Mouse (Mus musculus): Measurements from ENCODE around the gene Umps.
A peak's percentile ranks its signal among the peaks of the same experiment; 100 is the strongest.

The Umps gene

GRCm38 (mm10) chr16:33966538-33967282, at the start of gene Umps:
Gene Umps (minus strand): TSS chr16:33967038.
- peak; percentile 88 for DNase-seq (ENCODE audit: low read depth, low spot score)

DNA sequence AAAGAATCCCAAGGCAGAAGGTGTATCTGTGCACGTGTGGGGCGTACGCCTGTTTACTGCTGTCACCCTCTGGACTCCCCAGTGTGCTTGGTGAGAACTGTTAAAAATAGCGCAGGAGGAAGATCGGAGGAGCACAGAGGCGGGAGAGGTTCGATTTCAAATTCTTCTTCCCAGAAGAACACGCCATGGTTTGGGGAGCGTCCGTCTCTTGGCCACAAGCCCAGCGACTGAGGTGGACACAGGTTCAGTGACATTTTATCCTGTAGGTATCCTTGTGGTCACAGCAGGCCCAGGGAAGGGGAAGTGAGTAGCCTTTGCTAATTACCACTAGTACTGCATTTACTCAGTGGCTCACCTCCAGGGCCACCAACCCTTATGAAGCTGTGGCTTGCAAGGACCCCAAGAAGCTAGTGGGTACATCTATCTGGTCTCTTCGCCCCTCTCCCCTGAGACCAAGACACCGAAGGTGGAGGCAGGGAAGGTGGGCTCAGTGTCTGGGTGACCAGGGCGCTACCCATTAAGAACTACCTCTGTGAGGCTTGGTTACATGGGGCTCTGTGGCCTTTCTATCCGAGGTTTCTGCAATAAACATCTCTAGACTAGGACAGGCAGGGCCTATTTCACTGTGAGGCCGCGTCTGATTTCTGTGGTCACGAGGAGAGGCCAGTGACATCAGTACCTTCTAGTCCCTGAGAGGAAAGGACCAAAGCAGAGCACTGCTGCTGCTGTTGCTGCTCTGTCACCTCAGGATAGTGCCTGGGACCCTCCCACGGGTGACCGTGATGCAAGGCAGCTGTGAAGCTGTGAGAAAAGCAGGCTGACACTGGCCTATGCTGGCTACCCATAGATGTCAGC, 45.4 kb upstream of the Umps start:
- DNase-seq (ENCODE audit: low read depth, low spot score) = no peak

- DNase-seq (ENCODE audit: low read depth, low spot score) = no peak
These were observed 42.7 kb upstream of the Umps start for GRCm38 (mm10) chr16:34009567-34009966.

- no peak for DNase-seq (ENCODE audit: low read depth, low spot score)
These were observed 39.1 kb upstream of the Umps start for GRCm38 (mm10) chr16:34005986-34006385.

DNA sequence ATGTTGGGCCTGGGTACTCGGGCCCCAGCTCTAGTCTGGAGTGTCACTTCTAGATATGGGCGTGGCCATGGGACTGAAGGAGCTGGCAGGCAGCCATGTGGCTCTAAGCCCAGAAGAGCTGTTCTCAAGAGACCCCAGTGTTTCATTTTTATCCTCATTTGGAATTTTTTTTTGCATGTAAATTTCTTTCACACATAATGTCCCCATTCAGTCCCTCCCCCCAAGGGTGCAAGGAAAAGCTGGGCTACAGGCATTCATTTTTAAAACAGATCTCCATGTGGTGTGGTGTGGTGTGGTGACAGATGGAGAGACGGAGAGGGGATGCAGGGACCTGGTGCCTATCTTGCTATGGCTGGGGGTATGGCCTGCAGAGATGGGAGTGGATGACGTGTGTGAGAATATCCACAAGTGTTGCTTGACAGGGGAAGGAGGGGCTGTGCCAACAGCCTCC, 37.3 kb upstream of the Umps start:
- DNase-seq (ENCODE audit: low read depth, low spot score) = no peak

DNA sequence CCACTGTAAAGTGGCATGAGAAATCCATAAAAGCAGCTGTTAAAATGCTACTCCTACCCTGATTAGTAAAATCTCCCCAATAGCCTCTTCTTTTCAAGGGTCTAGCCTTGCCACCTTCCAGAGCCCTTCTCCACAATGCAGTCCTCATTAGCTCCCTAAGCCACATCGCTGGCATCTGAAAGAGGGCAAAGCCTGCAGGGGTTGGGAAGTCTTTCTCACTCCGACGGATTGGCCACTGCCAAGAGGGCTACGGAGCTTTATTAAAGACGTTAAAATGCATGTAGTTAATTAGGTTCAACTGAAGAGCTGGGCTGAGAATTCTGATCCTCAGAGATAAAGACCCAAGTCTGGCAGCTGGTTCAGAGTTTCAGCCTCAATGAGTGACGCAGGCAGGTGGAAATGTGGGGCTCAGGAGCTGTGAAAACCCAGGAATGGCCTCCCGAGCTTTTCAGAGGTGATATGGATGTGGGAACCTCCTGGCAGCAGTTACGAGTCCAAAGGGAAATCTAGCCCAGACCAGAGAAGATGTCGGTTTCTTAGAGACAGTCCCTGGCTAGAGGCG, 36.8 kb upstream of the Umps start:
- DNase-seq (ENCODE audit: low read depth, low spot score) = no peak

GRCm38 (mm10) chr16:34000715-34001114, 33.9 kb upstream of the Umps start:
- DNase-seq (ENCODE audit: low read depth, low spot score) = peak; percentile 31

DNA sequence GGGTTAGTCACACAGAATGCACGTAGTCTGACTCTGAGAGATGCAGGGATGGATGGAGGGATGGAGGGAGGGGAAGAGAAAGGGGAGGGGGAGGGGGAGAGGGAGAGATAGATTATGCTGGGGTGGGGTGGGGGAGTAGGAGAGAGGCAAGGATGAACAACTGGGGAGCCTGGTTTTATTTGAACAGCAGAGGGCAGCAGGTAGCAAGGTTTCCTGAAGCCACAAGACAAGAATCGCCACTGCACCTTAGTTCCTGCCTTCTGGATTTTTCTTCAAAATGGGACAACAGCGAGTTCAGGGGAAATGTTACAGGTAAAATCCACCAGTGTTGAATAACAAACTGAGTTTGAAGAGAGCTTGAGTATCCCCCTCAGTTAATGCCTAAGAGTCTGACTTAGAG, 32.5 kb upstream of the Umps start:
- DNase-seq (ENCODE audit: low read depth, low spot score) = peak; percentile 74

DNA sequence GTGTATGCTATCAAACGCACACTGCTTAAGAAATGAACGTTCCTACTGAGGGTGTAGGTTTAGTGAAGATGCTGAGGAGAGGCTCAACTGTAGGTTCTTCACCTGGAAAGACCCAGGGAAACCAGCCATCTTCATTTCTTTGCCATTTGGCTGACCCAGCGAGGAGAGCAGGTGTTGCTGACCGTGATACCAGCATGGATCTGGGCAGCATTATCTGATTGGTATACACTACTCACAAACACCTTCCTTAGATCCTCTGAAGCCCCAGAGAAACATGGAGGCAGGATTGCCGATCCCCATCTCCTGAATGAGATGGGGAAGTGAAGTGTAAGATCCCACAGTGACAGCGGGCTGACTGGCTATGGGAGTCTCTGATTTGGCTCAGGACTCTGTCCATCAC, 31.2 kb upstream of the Umps start:
- DNase-seq (ENCODE audit: low read depth, low spot score) = no peak

DNA sequence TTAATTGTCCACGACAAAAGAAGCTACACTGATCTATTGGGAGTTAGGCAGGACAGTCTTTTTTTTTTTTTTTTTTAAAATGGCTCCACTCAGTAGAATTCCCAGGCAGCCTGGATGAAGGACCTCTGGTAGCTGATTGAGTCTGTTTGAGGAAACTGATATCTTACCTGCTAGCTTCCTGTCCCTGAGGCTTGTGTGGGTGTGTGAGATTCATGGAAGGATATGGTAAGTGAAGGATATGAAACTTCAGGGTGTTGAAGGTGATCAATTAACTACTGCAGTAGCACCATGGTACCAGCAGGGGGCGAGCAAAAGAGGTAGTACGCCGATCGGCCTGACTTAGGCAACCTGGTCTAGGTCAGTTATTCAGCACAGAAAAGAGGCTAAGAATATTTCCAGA, 29.2 kb upstream of the Umps start:
- peak; percentile 85 for DNase-seq (ENCODE audit: low read depth, low spot score)

GRCm38 (mm10) chr16:33995496-33995895, 28.7 kb upstream of the Umps start:
- DNase-seq (ENCODE audit: low read depth, low spot score) = no peak

- no peak for DNase-seq (ENCODE audit: low read depth, low spot score)
These were observed 27.5 kb upstream of the Umps start for GRCm38 (mm10) chr16:33994321-33994720.

DNA sequence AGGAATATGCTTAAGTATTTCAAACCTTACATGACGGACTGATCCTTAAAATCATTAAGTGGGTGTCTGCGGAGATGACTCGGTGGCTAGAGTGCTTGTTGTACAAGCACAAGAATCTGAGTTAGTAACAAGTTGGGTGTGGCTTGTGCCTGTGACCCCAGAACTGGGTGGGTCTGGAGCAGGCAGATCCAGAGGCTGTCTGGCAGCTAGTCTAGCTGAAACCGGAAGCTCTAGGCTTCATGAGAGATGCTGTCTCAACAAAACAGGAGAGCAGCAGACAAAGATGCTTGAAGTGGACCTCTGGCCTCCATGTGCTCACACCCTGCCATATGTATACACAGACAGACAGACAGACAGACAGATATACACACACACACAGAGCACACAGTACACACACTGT, 23.9 kb upstream of the Umps start:
- peak; percentile 48 for DNase-seq (ENCODE audit: low read depth, low spot score)

DNA sequence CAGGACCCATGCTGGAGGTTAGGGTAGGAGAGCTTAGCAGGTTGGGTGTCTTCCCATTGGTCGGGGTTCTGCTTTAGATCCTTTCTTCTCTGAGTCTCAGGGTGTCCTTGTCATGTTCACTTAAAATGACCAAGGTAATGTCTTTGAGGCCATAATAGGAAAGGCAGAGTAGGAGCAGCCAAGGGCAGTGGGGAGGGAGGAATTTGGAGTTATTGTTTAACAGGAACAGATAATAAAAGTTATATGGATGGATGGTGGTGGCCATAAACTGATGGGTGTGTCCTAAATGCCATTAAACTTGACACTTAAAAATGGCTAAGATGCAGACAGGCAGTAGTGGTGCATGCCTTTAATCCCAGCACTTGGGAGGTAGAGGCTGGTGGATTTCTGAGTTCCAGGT, 22.3 kb upstream of the Umps start:
- no peak for DNase-seq (ENCODE audit: low read depth, low spot score)

DNA sequence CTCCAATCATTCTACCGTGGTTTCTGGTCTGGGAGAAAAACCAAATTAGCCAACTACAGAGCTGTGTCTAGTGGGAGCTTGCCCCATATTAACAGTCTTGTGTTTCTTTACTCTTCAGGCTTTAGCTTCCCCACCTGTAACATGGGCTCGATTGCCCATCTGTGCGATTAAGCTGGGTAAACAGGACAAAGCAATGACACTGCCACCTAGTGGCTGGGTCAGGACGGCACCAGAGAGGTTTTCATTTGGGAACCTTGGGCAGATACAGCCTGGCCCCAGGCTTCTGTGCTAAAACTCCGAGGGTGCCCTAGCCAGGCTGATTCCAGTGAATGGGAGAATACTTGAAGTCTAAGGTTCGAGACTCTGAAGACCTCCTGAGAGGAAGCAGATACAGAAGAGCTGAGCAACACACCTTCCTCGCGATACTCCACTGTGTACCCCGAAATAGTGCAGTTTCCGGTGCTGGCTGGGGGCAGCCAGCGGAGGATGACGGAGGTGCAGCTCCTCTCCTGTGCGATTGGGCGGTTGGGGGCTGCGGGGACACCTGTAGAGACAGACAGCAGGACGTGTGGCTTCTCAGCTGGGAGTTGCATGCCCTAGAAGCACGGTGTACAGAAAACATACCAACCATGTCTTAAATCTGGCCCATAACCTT, 21.6 kb upstream of the Umps start:
- peak; percentile 82 for DNase-seq (ENCODE audit: low read depth, low spot score)

DNA sequence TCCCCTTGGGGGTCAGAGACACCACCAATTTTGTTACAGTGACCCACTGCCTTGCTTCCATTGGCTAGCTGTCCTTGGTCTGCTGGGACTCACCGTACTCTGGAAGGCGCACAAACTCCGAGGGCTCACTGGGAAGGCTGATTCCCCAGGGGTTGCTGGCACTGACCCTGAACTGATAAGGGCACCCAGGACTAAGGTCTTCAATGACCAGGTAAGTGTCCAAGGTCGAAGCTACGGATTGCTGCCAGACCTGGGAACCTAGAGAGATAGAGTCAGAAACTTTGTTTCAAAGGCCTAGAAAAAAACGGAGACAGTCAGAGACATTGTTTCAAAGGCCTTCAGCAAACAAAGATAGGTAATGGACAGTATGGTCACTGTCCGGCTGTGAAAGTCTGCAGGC, 20.2 kb upstream of the Umps start:
- no peak for DNase-seq (ENCODE audit: low read depth, low spot score)

- no peak for DNase-seq (ENCODE audit: low read depth, low spot score)
These were observed 18.5 kb upstream of the Umps start for GRCm38 (mm10) chr16:33985372-33985771.

GRCm38 (mm10) chr16:33983712-33984111, 16.9 kb upstream of the Umps start:
- DNase-seq (ENCODE audit: low read depth, low spot score) = no peak

DNA sequence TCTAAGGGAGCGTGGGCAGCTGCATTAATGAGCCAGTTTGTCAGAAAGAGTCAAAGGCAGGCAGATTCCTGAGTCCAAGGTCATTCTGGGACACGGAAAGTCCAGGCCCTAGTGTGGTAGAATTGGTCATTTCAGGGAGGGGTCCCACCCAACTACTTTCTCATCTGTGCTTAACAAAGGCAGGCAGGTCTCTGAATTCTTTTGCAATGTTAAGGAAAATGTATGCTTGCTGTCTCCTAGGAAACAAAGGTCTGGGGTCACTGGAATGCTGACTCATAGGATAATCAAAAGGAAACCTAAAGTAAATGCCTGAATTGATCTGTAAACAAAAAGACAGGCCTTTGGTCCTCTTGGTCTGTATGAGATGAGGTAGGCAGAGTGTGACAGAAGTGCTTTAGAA, 13.0 kb upstream of the Umps start:
- peak; percentile 87 for DNase-seq (ENCODE audit: low read depth, low spot score)

DNA sequence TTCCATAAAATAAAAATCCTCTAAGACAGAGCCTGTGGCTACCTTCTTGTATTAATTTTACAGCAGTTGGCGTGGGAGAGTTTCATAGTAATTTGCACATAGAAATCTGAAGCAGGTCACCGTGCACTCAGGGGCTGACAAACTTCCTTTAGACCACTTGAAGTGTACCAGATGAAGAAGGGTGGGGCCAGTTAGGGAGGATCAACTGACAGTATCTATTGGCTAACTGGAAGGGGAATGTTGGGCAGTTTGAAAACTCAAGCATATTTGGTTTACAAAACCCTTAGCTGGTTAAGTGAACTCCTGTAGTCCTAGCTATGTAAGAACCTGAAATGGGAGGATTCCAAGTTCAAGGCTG, 424 bp upstream of the Umps start:
- DNase-seq (ENCODE audit: low read depth, low spot score) = no peak

- DNase-seq (ENCODE audit: low read depth, low spot score) = no peak
These were observed 830 bp downstream of the Umps start for GRCm38 (mm10) chr16:33965878-33966537.

DNA sequence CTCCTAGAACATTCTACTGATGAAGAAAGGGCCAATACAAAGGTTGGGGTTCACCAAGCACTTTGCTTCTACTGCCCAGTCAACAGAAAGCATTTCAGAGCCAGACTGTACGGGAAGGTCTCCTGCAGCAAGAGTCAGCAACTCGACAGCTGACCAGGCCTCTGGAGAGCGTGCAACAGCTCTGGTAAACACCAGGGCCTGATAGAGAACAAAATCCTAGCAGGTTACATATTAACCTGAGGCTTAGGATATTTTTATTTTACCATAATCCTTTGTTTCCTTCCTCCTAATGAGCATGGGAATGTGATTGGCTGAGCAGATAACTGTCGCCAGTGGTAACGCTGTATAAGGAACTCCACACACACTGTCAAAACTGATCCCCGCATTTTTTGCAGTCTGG, 3.3 kb downstream of the Umps start:
- DNase-seq (ENCODE audit: low read depth, low spot score) = no peak

Measured in ZHBTc4 (cell line).